Mouse (Mus musculus): ENCODE data around the gene Prickle1. TPM values are rescaled to one million over a fixed set of nuclear protein-coding genes. Genes with fewer than 3 reads are reported as not detected.

Prickle1 gene
- polyA plus RNA-seq, 1 experiment from 2014 or later, result 11.6 TPM

- DNase-seq, result no peak
- no peaks in the 10 kb centered on the region for H3K9me3 ChIP-seq (ENCODE audit: control insufficient read depth, low read length)
- WGBS, result 93% methylated on average over 7 of the region's 7 CpGs
Measured at GRCm38 (mm10) chr15:93494700-93495099, 101.0 kb downstream of the Prickle1 start.

GRCm38 (mm10) chr15:93489597-93489996 lies 106.1 kb downstream of the Prickle1 start:
- Histone ChIP-seq H3K27ac (replicated peaks; ENCODE audit: low read depth, low read length) (no peak overlapping the region), H3K4me3 (replicated peaks; ENCODE audit: low read depth, low read length) (no peak overlapping the region), H3K4me2 (ENCODE audit: low read length) (no peak overlapping the region), H3K4me1 (ENCODE audit: control insufficient read depth, insufficient read depth, low read length) (no peaks in the 10 kb centered on the region), H3K36me3 (ENCODE audit: control insufficient read depth, insufficient read depth, low read length) (no peaks in the 10 kb centered on the region), H3K27me3 (ENCODE audit: control insufficient read depth, insufficient read depth, low read length) (no peaks in the 10 kb centered on the region), H3K9ac (replicated peaks; ENCODE audit: low read length) (no peak overlapping the region), H3K9me3 (ENCODE audit: control insufficient read depth, low read length) (no peaks in the 10 kb centered on the region)
- no peak for ATAC-seq (ENCODE audit: low FRiP score, low TSS enrichment)
- 82% methylated on average over 4 of the region's 4 CpGs for WGBS
- no peak for DNase-seq

More at GRCm38 (mm10) chr15:93494700-93495099, 101.0 kb downstream of the Prickle1 start:
- Histone ChIP-seq H3K27ac (replicated peaks; ENCODE audit: low read depth, low read length) (no peak overlapping the region), H3K27me3 (ENCODE audit: control insufficient read depth, insufficient read depth, low read length) (no peaks in the 10 kb centered on the region), H3K4me1 (ENCODE audit: control insufficient read depth, insufficient read depth, low read length) (no peaks in the 10 kb centered on the region), H3K9ac (replicated peaks; ENCODE audit: low read length) (no peak overlapping the region), H3K4me3 (replicated peaks; ENCODE audit: low read depth, low read length) (no peak overlapping the region), H3K36me3 (ENCODE audit: control insufficient read depth, insufficient read depth, low read length) (peaks cover 4% of the 10 kb centered on the region; the same call in 1 of the 2 replicates), H3K4me2 (ENCODE audit: low read length) (no peak overlapping the region)
- no peak for ATAC-seq (ENCODE audit: low FRiP score, low TSS enrichment)

GRCm38 (mm10) chr15:93486066-93486465 lies 109.6 kb downstream of the Prickle1 start:
- H3K27me3 ChIP-seq (ENCODE audit: control insufficient read depth, insufficient read depth, low read length), result no peaks in the 10 kb centered on the region
- no peaks in the 10 kb centered on the region for H3K36me3 ChIP-seq (ENCODE audit: control insufficient read depth, insufficient read depth, low read length)
- H3K4me2 ChIP-seq (ENCODE audit: low read length), result no peak overlapping the region
- no peak overlapping the region for H3K27ac ChIP-seq (replicated peaks; ENCODE audit: low read depth, low read length)
- no peak overlapping the region for H3K9ac ChIP-seq (replicated peaks; ENCODE audit: low read length)
- 89% methylated on average over 7 of the region's 7 CpGs for WGBS
- ATAC-seq (ENCODE audit: low FRiP score, low TSS enrichment), result no peak
- no peak for DNase-seq
- H3K4me1 ChIP-seq (ENCODE audit: control insufficient read depth, insufficient read depth, low read length), result no peaks in the 10 kb centered on the region
- no peak overlapping the region for H3K4me3 ChIP-seq (replicated peaks; ENCODE audit: low read depth, low read length)
- H3K9me3 ChIP-seq (ENCODE audit: control insufficient read depth, low read length), result no peaks in the 10 kb centered on the region

GRCm38 (mm10) chr15:93485252-93485651 lies 110.4 kb downstream of the Prickle1 start:
- Histone ChIP-seq H3K4me3 (replicated peaks; ENCODE audit: low read depth, low read length) (no peak overlapping the region), H3K36me3 (ENCODE audit: control insufficient read depth, insufficient read depth, low read length) (no peaks in the 10 kb centered on the region), H3K4me2 (ENCODE audit: low read length) (no peak overlapping the region), H3K9me3 (ENCODE audit: control insufficient read depth, low read length) (no peaks in the 10 kb centered on the region), H3K9ac (replicated peaks; ENCODE audit: low read length) (no peak overlapping the region), H3K4me1 (ENCODE audit: control insufficient read depth, insufficient read depth, low read length) (no peaks in the 10 kb centered on the region), H3K27ac (replicated peaks; ENCODE audit: low read depth, low read length) (no peak overlapping the region), H3K27me3 (ENCODE audit: control insufficient read depth, insufficient read depth, low read length) (no peaks in the 10 kb centered on the region)
- no peak for ATAC-seq (ENCODE audit: low FRiP score, low TSS enrichment)
- WGBS, result 91% methylated on average over 3 of the region's 3 CpGs
- no peak for DNase-seq

- ATAC-seq (ENCODE audit: low FRiP score, low TSS enrichment), result no peak
- Histone ChIP-seq H3K4me3 (replicated peaks; ENCODE audit: low read depth, low read length) (no peak overlapping the region), H3K27me3 (ENCODE audit: control insufficient read depth, insufficient read depth, low read length) (no peaks in the 10 kb centered on the region), H3K4me2 (ENCODE audit: low read length) (no peak overlapping the region), H3K9me3 (ENCODE audit: control insufficient read depth, low read length) (no peaks in the 10 kb centered on the region), H3K36me3 (ENCODE audit: control insufficient read depth, insufficient read depth, low read length) (no peaks in the 10 kb centered on the region), H3K4me1 (ENCODE audit: control insufficient read depth, insufficient read depth, low read length) (no peaks in the 10 kb centered on the region), H3K9ac (replicated peaks; ENCODE audit: low read length) (no peak overlapping the region), H3K27ac (replicated peaks; ENCODE audit: low read depth, low read length) (no peak overlapping the region)
- no peak for DNase-seq
- WGBS, result 86% methylated on average over 7 of the region's 7 CpGs
Measured at GRCm38 (mm10) chr15:93484261-93484710, 111.4 kb downstream of the Prickle1 start.

DNA sequence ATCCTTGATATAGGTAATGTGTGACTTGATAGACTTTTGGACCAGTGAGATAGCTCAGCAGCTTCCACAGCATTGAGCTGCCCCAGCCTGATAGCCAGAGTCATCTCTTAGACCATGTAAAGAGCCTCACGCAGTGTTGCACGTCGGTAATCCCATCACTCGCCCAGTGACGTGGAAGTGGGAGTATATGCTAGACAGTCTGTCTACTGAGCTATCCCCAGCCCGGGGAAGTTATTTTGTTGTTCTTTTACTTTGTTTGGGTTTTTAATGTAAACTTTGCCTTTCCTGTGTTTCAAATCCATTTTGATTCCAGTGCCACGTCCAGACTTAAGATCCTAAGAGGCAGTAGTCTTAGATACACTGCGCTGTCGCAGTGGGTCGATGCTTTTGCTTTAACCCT lies 114.6 kb downstream of the Prickle1 start:
- H3K27ac ChIP-seq (replicated peaks; ENCODE audit: low read depth, low read length), result no peak overlapping the region
- DNase-seq, result no peak
- H3K9ac ChIP-seq (replicated peaks; ENCODE audit: low read length), result no peak overlapping the region
- no peak overlapping the region for H3K4me2 ChIP-seq (ENCODE audit: low read length)
- no peak for ATAC-seq (ENCODE audit: low FRiP score, low TSS enrichment)
- H3K36me3 ChIP-seq (ENCODE audit: control insufficient read depth, insufficient read depth, low read length), result no peaks in the 10 kb centered on the region
- H3K27me3 ChIP-seq (ENCODE audit: control insufficient read depth, insufficient read depth, low read length), result no peaks in the 10 kb centered on the region
- no peaks in the 10 kb centered on the region for H3K9me3 ChIP-seq (ENCODE audit: control insufficient read depth, low read length)
- no peaks in the 10 kb centered on the region; the same call in 1 of the 2 replicates for H3K4me1 ChIP-seq (ENCODE audit: control insufficient read depth, insufficient read depth, low read length)
- WGBS, result 92% methylated on average over 10 of the region's 10 CpGs
- H3K4me3 ChIP-seq (replicated peaks; ENCODE audit: low read depth, low read length), result no peak overlapping the region

DNA sequence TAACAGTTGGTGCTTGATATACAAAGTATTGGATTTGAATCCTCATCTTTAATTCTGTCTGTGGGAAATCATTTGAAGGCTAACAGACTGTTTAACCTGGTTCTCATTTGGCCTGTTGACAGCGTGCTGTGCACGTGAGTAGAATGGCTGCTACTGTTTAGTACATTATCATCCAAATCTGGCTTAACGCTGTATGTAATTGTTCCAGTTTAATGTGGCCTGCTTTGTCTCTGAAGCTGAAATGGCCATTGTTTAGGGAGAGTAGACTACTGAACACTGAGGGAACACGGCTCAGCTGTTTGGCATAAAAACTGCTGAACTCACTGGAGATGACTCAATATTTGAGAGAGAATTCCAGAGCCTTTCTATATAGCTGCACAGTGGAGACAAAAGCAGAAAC lies 116.2 kb downstream of the Prickle1 start:
- ATAC-seq (ENCODE audit: low FRiP score, low TSS enrichment) (no peak), DNase-seq (peak; percentile 42)
- no peaks in the 10 kb centered on the region for H3K36me3 ChIP-seq (ENCODE audit: control insufficient read depth, insufficient read depth, low read length)
- no peaks in the 10 kb centered on the region for H3K9me3 ChIP-seq (ENCODE audit: control insufficient read depth, low read length)
- no peak overlapping the region for H3K4me3 ChIP-seq (replicated peaks; ENCODE audit: low read depth, low read length)
- H3K9ac ChIP-seq (replicated peaks; ENCODE audit: low read length), result no peak overlapping the region
- H3K27me3 ChIP-seq (ENCODE audit: control insufficient read depth, insufficient read depth, low read length), result no peaks in the 10 kb centered on the region
- no peak overlapping the region for H3K4me2 ChIP-seq (ENCODE audit: low read length)
- no peak overlapping the region for H3K27ac ChIP-seq (replicated peaks; ENCODE audit: low read depth, low read length)
- no peaks in the 10 kb centered on the region; the same call in 1 of the 2 replicates for H3K4me1 ChIP-seq (ENCODE audit: control insufficient read depth, insufficient read depth, low read length)
- WGBS, result 33% methylated on average over 4 of the region's 4 CpGs

DNA sequence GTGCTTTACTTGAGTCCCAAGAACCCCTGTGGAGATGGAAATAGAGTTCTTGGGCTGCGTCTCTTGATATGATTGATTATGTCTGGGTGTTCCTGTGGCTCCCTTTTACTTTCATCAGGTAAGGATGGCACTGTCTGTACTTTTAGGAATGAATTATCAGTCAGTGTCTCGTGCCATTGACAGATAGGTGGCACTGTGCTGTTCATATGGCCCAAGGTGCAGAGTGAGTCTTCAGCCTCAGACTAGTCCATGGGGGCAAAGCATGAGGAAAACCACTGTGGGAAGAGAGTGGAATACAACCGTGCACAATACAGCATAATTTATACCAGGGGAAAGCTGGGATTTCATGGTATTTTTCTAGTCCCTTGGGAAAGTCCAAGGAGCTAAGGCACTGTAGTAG lies 117.0 kb downstream of the Prickle1 start:
- Histone ChIP-seq H3K27me3 (ENCODE audit: control insufficient read depth, insufficient read depth, low read length) (no peaks in the 10 kb centered on the region), H3K36me3 (ENCODE audit: control insufficient read depth, insufficient read depth, low read length) (no peaks in the 10 kb centered on the region), H3K27ac (replicated peaks; ENCODE audit: low read depth, low read length) (no peak overlapping the region), H3K9ac (replicated peaks; ENCODE audit: low read length) (no peak overlapping the region), H3K4me3 (replicated peaks; ENCODE audit: low read depth, low read length) (no peak overlapping the region), H3K4me2 (ENCODE audit: low read length) (no peak overlapping the region), H3K9me3 (ENCODE audit: control insufficient read depth, low read length) (no peaks in the 10 kb centered on the region), H3K4me1 (ENCODE audit: control insufficient read depth, insufficient read depth, low read length) (no peaks in the 10 kb centered on the region; the same call in 1 of the 2 replicates)
- no peak for DNase-seq
- 78% methylated on average over 3 of the region's 3 CpGs for WGBS
- ATAC-seq (ENCODE audit: low FRiP score, low TSS enrichment), result no peak

GRCm38 (mm10) chr15:93477729-93478128 lies 118.0 kb downstream of the Prickle1 start:
- DNase-seq (peak; percentile 28), ATAC-seq (ENCODE audit: low FRiP score, low TSS enrichment) (no peak)
- no peaks in the 10 kb centered on the region for H3K36me3 ChIP-seq (ENCODE audit: control insufficient read depth, insufficient read depth, low read length)
- no peaks in the 10 kb centered on the region for H3K9me3 ChIP-seq (ENCODE audit: control insufficient read depth, low read length)
- H3K27me3 ChIP-seq (ENCODE audit: control insufficient read depth, insufficient read depth, low read length), result no peaks in the 10 kb centered on the region
- no peak overlapping the region for H3K4me2 ChIP-seq (ENCODE audit: low read length)
- H3K27ac ChIP-seq (replicated peaks; ENCODE audit: low read depth, low read length), result no peak overlapping the region
- peaks cover 1% of the 10 kb centered on the region; the same call in 1 of the 2 replicates for H3K4me1 ChIP-seq (ENCODE audit: control insufficient read depth, insufficient read depth, low read length)
- H3K9ac ChIP-seq (replicated peaks; ENCODE audit: low read length), result no peak overlapping the region
- no peak overlapping the region for H3K4me3 ChIP-seq (replicated peaks; ENCODE audit: low read depth, low read length)
- 91% methylated on average over 4 of the region's 4 CpGs for WGBS
